Mouse (Mus musculus): Measurements from ENCODE around the gene Rnase13.

The Rnase13 gene

DNA sequence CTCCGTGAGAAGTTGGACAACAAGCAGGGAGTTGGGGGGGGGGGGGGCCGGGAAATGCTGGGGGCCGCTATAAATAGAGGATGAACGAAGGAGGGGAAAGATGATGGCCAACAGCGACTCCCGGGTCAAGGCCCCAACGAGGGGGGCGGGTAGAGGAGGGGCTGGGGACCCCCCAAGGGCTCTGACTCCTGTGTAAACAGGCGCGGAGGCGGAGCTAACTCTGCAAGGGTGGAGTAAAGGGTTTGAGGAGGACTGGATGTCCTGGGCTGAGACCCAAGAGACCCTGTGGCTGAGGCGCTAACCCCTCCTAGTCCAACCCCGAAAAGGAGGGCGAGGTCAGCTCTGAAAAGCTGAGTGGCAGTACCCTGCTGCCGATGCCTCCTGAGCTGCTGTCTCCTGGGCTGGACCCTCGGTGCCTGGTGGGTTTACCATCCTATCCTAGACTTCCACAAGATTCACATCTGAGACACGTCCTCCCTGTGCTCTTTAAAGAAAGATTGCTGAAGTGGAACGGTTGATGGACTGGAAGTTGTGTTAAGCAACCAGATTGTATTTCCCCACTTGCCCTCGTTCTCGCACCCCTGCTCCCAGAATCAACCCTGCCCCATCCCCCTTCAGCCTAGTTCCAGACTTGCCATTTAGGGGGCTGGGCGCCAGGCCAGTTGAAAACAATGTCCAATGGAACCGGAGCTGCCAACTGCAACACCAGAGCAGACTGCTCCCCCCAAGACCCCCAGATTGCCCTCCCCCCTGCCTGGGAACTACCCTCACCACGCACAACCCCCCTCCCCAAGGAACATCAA, 8.4 kb downstream of the Rnase13 start, which contains the start of gene Ndrg2:
Gene Ndrg2 (minus strand): TSS at position 199 of the 803 bp plus-strand sequence.
- DNase-seq (ENCODE audit: extremely low spot score, low read depth, low spot score) = no peak

DNA sequence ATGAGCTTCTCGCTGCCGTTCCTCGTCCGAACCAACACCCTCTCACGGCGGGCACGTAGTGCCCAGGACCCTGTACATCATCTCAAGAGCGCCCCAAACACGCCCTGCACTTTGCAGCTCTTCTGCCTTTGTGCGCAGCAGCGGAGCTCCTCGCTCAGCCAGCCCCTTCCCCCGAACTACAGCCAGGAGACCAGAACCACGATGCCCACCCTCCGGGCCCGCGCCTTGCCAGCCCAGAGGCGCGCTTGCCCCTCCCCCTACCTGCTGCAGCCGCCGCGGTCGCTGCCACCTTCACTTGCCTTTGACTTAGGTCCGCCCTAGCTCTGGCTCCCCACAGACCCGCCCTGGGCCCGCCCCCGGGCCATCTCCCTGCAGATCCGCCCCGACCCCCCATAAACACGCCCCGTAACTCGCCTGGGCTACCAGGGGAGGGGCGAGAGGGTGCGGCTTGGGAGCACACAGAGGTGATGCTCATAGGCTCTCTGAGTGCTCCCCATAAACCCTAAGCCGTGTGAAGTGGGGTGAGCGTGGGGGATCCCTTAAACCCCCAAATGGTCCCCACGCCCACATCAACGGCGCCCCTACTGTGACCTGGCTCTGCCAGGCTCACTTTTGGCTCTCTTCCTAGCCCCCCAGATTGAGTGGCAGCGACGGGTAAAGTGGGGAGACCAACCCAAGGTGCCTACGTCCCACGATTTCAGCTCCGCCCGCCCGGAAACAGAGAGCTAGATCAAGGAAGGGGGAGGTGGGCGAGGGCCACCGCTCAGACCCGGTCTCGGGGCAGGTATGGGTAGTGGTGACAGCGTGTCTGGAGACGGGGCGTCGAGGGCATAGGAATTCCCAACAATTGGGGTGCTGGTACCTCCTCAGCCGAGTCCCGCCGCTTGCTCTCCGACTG, 9.3 kb downstream of the Rnase13 start:
- DNase-seq (ENCODE audit: extremely low spot score, low read depth, low spot score) = no peak

- DNase-seq (ENCODE audit: extremely low spot score, low read depth, low spot score) = no peak
Measured at GRCm38 (mm10) chr14:51912391-51913061, 10.0 kb downstream of the Rnase13 start.

DNA sequence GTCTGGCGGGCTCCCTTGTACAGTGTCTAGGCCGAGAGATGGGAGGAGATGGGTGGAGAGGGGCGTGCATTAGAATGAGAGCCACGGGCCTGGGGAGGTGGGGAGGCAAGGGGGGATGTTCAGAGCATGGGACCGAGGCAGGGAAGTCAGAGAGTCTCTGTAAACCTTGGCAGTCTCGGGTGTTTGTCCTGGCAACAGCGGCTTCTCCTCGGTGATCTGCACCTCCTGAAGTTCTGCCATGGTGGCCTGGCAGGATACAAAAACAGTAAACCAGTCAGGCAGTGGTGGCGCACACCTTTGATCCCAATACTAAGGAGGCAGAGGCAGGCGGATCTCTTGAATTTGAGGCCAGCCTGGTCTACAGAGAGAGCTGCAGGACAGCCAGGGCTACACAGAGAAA, 11.3 kb downstream of the Rnase13 start:
- DNase-seq (ENCODE audit: extremely low spot score, low read depth, low spot score) = no peak

GRCm38 (mm10) chr14:51906102-51906501, 16.5 kb downstream of the Rnase13 start:
- no peak for DNase-seq (ENCODE audit: extremely low spot score, low read depth, low spot score)

GRCm38 (mm10) chr14:51904706-51905105, 17.9 kb downstream of the Rnase13 start:
- no peak for DNase-seq (ENCODE audit: extremely low spot score, low read depth, low spot score)

DNA sequence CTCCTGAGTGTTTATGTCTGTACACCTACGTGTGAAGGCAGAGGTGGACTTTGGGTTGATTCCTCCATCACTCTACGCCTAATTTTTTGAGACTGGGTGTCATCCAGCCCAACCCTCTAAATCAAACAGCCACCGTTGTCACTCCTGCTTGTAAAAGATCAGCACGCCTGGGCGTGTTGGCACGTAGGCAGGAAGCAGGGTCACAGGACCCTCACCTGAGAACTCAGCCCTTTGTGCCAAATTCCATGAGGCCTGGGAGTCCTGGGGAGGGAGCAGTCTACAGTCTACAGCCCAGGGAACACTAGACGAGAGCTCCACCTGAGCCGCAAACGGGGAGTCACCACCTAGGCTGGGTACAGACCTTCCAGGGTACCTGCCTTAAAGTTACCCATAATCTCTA, 18.8 kb downstream of the Rnase13 start:
- DNase-seq (ENCODE audit: extremely low spot score, low read depth, low spot score) = no peak

DNA sequence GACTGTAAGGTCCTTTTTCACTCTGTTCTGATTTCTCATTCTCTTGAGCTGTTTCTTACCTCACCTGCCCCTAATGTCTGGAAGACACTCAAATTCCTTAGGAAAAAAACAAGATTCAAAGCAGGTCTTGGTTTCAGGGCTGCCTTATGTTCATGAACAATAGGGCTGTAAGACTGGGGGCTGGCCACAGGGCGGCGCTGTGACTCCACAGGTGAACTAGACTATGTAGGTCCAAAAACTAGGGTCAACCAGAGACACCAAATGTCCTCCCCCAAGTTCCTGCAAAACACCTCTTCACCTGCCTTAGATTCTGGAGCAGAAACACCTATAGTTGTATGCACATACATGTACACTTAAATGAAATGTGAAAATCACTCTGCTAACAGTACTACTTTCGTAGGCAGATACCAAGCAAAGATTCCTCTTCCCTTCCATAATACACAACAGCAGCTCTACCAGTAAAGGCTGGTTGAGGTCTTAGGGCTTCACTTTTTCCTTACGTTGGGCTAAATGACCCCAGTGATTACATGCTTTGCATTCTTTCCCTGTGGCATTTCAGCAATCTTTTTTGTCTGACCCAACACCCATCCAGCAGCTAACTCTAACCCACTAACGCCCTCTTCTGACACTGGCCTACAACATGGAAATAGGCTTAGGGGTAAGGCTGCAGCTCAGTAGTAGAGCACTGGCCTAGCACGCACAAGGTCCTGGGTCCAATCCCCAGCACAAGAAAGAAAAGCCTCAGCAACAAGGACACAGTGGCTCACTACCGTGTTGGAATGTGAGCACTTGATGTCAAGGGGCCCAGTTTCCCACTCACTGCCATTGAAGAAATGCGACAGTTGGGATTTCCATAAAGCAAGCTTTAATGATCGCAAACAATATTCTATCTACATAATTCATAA, 19.5 kb downstream of the Rnase13 start:
- DNase-seq (ENCODE audit: extremely low spot score, low read depth, low spot score) = no peak

DNA sequence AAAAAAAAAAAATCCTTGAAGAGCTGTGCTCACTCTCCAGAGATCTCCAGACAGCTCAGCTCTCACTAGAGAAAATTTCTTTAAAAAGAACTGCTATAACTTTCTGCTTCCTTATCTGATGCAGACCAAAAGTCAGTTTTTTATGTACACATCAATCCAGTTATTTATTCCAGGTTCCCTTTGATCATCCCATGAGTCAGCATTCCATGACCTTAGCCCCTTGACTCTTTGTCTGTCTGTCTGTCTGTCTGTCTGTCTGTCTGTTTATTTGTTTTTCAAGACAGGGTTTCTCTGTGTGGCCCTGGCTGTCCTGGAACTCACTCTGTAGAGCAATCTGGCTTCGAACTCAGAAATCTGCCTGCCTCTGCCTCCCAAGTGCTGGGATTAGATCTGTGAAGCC, 23.2 kb downstream of the Rnase13 start:
- no peak for DNase-seq (ENCODE audit: extremely low spot score, low read depth, low spot score)

DNA sequence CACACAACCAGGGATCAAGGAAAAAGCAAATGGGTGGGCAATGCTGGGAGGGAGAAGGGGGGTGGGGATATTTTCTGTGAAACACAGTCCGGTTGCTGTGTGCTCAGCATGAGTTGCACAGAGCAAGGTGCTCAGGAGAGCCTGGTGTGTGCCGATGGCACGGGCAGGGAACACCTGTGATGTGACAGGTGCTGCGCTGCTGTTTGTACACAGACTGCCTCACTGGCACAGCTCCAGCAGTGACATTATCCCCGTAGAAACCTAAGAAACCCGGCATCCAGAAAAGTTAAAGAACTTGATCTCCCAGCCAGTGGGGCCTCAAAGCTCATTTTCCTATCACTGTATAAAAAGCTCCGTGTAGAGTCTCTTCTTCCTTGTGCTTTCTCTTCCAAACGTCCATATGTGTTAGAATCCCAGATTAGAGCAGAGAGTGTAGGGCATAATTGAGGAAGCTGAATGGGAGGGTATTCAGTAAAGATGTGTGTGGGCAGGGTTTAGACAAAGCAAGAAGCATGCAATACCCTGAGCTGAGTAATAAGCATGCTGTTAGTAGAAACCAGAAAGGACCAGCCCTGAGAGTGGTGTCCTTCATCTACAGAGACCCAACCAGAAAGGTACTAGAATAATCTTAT, 25.9 kb downstream of the Rnase13 start:
- no peak for DNase-seq (ENCODE audit: extremely low spot score, low read depth, low spot score)

DNA sequence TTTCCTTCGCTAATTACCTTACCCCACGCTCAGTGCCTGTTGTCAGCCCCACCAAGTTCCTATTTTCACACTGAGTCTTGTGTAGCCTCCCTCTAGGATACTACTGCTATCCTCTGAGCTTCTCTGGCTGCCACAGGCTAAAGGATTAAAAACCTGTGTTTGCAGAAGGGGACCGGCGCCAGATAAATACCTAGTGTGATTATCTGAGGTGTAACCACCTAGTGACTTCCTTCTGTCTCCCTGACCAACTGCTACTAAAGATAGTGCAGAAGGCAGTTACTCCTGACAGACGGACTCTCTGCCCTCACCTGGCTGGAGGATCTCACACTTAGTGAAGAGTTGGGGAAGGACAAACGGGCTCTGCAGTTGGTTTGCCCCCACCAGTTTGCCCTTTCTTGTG, 26.6 kb downstream of the Rnase13 start:
- no peak for DNase-seq (ENCODE audit: extremely low spot score, low read depth, low spot score)

DNA sequence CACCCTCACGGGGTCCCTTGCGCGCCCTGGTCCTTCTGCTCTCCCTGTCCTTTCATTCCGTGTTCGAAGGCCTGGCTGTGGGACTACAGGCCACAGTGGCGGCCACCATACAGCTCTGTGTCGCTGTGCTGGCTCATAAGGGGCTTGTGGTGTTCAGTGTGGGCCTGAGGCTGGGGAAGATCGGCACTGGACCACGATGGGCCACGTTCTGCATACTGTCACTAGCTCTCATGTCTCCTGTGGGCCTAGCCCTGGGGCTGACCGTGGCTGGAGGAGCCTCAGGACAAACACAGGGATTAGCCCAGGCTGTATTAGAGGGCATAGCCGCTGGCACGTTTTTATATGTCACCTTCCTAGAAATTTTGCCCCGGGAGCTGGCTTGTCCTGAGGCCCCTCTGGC, 27.5 kb downstream of the Rnase13 start:
- no peak for DNase-seq (ENCODE audit: extremely low spot score, low read depth, low spot score)

GRCm38 (mm10) chr14:51893809-51894208, 28.8 kb downstream of the Rnase13 start:
- no peak for DNase-seq (ENCODE audit: extremely low spot score, low read depth, low spot score)

DNA sequence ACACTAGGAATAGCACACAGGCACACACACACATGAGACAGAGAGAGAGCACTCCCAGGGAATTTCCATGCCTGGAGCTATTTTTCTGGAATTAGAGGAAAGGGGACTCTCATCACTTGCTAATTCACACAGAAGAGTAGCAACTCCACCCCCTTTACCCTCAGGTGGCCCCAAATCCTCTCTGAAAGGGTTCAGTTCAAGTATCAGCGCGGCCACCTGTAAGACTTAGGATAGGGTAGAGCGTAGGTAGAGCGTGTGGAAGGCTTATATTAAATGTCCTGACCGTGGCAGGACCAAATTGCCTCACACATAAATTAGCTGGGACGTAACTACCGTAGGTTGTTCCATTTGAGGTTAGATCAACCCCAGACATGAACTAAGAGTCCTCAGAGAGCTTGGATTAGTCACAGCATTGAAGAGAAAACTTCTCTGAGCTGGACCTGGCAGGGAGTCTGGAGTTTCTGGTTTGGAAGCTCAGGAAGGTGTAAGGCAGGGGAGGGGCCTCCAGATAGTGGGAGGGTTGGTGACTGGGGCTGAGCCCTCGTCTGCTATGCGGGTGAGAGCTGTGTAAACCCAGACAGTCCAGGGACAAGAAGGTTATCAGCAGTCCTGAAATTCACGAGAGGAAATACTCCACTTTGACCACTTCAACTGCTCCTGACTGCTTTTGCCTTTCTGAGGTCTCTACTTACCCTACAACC, 29.3 kb downstream of the Rnase13 start:
- DNase-seq (ENCODE audit: extremely low spot score, low read depth, low spot score) = no peak

DNA sequence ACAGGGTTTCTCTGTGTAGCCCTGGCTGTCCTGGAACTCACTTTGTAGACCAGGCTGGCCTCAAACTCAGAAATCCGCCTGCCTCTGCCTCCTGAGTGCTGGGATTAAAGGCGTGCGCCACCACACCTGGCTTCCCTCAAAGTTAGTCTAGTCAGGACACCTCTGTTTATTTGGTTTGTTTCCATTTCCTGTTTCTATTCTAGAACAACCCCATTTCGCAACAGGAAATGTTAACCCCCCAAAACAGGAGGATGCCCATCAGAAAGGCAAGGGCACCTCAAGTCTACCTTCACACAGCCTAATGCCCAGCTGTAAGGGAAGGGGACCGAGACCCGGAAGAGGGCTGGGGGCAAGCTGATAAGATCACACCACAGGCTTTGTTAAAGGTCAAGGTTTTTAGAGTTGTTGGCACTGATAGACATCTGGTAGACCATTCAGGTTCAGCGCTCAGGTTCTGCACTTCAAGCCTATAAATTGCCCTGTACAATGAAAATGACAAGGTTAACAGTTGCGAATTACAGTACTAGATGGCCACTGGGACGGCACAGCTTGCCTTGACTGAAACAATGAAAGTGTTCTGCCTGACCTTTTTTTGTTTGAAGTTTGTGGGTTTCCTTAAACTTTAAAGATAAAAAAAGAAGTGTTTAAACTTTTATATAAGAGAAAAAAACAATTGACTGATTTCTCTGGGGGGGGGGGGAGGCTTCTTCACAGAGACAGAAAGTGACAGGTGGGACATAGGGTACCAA, 30.2 kb downstream of the Rnase13 start, which contains the start of gene Slc39a2:
Gene Slc39a2 (plus strand): TSS at position 699 of the 749 bp plus-strand sequence.
- no peak for DNase-seq (ENCODE audit: extremely low spot score, low read depth, low spot score)

DNA sequence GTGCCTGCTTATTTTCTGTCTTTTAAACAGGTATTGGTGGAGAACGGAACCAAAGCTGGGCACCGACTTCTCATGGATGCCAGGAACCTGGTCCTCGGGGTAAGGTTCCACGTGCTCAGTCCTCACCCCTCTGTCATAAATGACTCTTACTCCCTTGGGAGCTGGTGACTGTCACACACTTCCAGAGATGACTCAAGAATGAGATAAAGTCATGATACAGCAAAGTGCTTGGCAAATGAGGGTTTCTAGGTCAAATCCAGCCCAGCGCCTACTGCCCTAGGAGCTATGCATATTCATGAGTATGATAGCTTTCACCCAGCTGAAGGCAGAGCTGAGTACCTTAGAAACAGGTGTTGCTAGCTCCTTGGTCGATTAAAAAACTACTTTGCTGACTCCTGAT, 32.7 kb downstream of the Rnase13 start:
- no peak for DNase-seq (ENCODE audit: extremely low spot score, low read depth, low spot score)

- DNase-seq (ENCODE audit: extremely low spot score, low read depth, low spot score) = no peak
Measured at GRCm38 (mm10) chr14:51886051-51886450, 36.5 kb downstream of the Rnase13 start.

DNA sequence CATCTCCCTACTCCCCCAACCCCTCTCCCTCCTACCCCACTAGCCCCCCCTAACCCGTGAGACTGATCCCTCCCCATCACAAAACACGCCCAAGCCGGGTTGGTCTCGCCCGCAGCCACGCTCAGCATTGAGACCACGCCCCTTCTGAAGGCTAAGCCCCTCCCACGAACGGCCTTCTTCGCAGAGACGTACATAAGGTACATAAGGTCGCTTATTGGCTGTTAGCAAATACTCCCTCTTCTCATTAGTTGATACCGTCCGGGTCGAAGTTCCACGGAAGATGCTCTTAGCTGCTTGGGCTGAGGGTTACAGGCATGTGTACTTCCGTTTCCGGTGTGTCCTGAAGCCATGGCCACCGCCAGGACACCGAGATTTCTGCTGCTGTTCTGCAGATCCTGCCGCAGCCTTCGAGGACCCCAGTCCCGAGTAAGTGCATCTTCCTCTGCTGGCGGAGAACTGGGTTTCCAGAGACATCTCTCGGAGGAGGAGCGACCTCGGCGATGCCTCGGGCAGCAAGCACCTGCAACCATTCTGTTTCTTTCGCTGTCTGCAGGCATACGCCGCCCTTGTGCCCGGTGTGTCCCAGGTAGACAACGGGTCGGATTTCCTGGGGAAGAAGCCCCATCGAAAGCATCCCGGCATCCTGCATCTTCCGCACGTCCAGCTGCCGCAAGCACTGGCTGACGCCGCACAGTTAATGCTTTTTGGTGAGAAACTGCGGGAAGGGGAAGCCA, 37.8 kb downstream of the Rnase13 start, which contains the start of gene Mettl17:
Gene Mettl17 (plus strand): TSS at position 245 of the 734 bp plus-strand sequence.
- peak; percentile 86 for DNase-seq (ENCODE audit: extremely low spot score, low read depth, low spot score)
